Comparison of ENCODE assay signal across 8 mouse cellular contexts in genomic region chr1:139376638-139377286, GRCm38 (mm10). TPM values are rescaled to one million over a fixed set of nuclear protein-coding genes. Genes with fewer than 3 reads are reported as not detected.
DNase-seq lines count a peak whose midpoint lies in the region; ATAC-seq and TF ChIP-seq lines count a peak whose summit lies in the region.

Gene Crb1 (minus strand): TSS chr1:139377100.

- 12% methylated on average over 5 of the region's 5 CpGs for WGBS in heart, embryonic 12.5 days
- WGBS in forebrain, embryonic 15.5 days, result 6% methylated on average over 5 of the region's 5 CpGs
- WGBS in midbrain, embryonic 11.5 days, result 10% methylated on average over 5 of the region's 5 CpGs

- in situ Hi-C loops in Patski (cut with MboI; ENCODE audit: low pct_unique_long_range_greater_than_20kb), result no loop called here

- H3K4me2 ChIP-seq in heart, embryonic 12.5 days, result peak within 1 kb of the TSS; percentile 46
- peak within 1 kb of the TSS; percentile 35 for H3K4me2 ChIP-seq in forebrain, embryonic 15.5 days (replicated peaks)
- peak within 1 kb of the TSS; percentile 27 for H3K4me2 ChIP-seq in midbrain, embryonic 11.5 days

- H3K27ac ChIP-seq in heart, embryonic 12.5 days (ENCODE audit: poor library complexity, severe bottlenecking), result no peak within 1 kb of the TSS
- peak within 1 kb of the TSS; percentile 51 for H3K27ac ChIP-seq in forebrain, embryonic 15.5 days (replicated peaks)
- H3K27ac ChIP-seq in midbrain, embryonic 11.5 days (ENCODE audit: low read depth, low read length), result peak within 1 kb of the TSS; percentile 35; the same call in 1 of the 2 replicates

- POLR2A ChIA-PET in Patski (lab: Charles Lee), result no interaction called here

- H3K9me3 ChIP-seq in heart, embryonic 12.5 days (replicated peaks), result no peaks in the 10 kb centered on the region
- no peaks in the 10 kb centered on the region for H3K9me3 ChIP-seq in forebrain, embryonic 15.5 days
- H3K9me3 ChIP-seq in midbrain, embryonic 11.5 days (ENCODE audit: control insufficient read depth, low read length), result no peaks in the 10 kb centered on the region

- CTCF ChIA-PET in Patski (lab: Charles Lee), result no interaction called here

- no peak for TF ChIP-seq CTCF in Patski (IDR thresholded peaks at IDR 0.05)

- no peak for ATAC-seq in heart, embryonic 12.5 days (ENCODE audit: insufficient number of reproducible peaks, low FRiP score)
- peak; percentile 39 for ATAC-seq in Patski
- ATAC-seq in forebrain, embryonic 15.5 days (replicated peaks), result peak; percentile 83
- ATAC-seq in midbrain, embryonic 11.5 days (ENCODE audit: low FRiP score), result peak; percentile 75
- ATAC-seq in megakaryocyte progenitor cell, adult 5-6 weeks (replicated peaks; ENCODE audit: poor library complexity), result no peak

- intact Hi-C loops in heart, postnatal 36 days (cut with DNase I), result no loop called here

- peak within 1 kb of the TSS; percentile 41; the same call in 1 of the 2 replicates for H3K9ac ChIP-seq in heart, embryonic 12.5 days
- H3K9ac ChIP-seq in forebrain, embryonic 15.5 days (replicated peaks), result peak within 1 kb of the TSS; percentile 38
- peak within 1 kb of the TSS; percentile 36; the same call in 1 of the 2 replicates for H3K9ac ChIP-seq in midbrain, embryonic 11.5 days (ENCODE audit: low read length)

- H3K27me3 ChIP-seq in heart, embryonic 12.5 days (replicated peaks), result no peaks in the 10 kb centered on the region
- H3K27me3 ChIP-seq in Patski, result peaks cover 36% of the 10 kb centered on the region
- H3K27me3 ChIP-seq in forebrain, embryonic 15.5 days, result no peaks in the 10 kb centered on the region
- H3K27me3 ChIP-seq in midbrain, embryonic 11.5 days (ENCODE audit: control insufficient read depth, insufficient read depth, low read length), result no peaks in the 10 kb centered on the region

- peak within 1 kb of the TSS; percentile 15; the same call in 1 of the 2 replicates for H3K4me3 ChIP-seq in heart, embryonic 12.5 days
- peak within 1 kb of the TSS; percentile 30 for H3K4me3 ChIP-seq in forebrain, embryonic 15.5 days
- H3K4me3 ChIP-seq in midbrain, embryonic 11.5 days (ENCODE audit: low read depth, low read length), result peak within 1 kb of the TSS; percentile 30

- peaks cover 20% of the 10 kb centered on the region for H3K4me1 ChIP-seq in heart, embryonic 12.5 days (replicated peaks)
- peaks cover 15% of the 10 kb centered on the region for H3K4me1 ChIP-seq in forebrain, embryonic 15.5 days
- H3K4me1 ChIP-seq in midbrain, embryonic 11.5 days (ENCODE audit: control insufficient read depth, insufficient read depth, low read length), result peaks cover 10% of the 10 kb centered on the region

- H3K36me3 ChIP-seq in heart, embryonic 12.5 days, result no peaks in the 10 kb centered on the region
- H3K36me3 ChIP-seq in forebrain, embryonic 15.5 days, result no peaks in the 10 kb centered on the region
- no peaks in the 10 kb centered on the region for H3K36me3 ChIP-seq in midbrain, embryonic 11.5 days (ENCODE audit: control insufficient read depth, insufficient read depth, low read length)

- no peak for DNase-seq in heart, postnatal 36 days
- DNase-seq in Patski (ENCODE audit: low read depth, low spot score), result no peak
- peak; percentile 92 for DNase-seq in midbrain, embryonic 11.5 days (ENCODE audit: low spot score, missing footprints)
- no peak for DNase-seq in left cerebral cortex, adult 18-20 months (ENCODE audit: low spot score in 2 of 2)
- no peak for DNase-seq in cerebellum, adult 8-10 months

RNA-seq across cellular contexts. Expression of gene Crb1, which starts in this region (rescaled TPM):
- polyA plus RNA-seq in heart, embryonic 12.5 days (2016; fragmentation: Nextera tagmentation; extraction: Ambion mirVana), result 0.27 and 0.28 TPM in 2 replicates
- under 1 TPM; 0.30 to 0.36 TPM for total RNA-seq in heart, postnatal 36 days (2021)
- 0.06 TPM for polyA plus RNA-seq in Patski (2021)
- 1.1 and 1.6 TPM in 2 replicates for polyA plus RNA-seq in forebrain, embryonic 15.5 days (2015; fragmentation: Nextera tagmentation; extraction: Ambion mirVana)
- 2.0 and 2.5 TPM in 2 replicates for polyA plus RNA-seq in midbrain, embryonic 11.5 days (2014; fragmentation: Nextera tagmentation; extraction: Ambion mirVana)
- not detected in 2 replicates for total RNA-seq in megakaryocyte progenitor cell, adult 5-6 weeks (2015)
- not detected in 2 replicates for total RNA-seq in megakaryocyte progenitor cell, adult 5-6 weeks (2017)
- total RNA-seq in left cerebral cortex, adult 18-20 months (2021), result 1 to 10 TPM in 1 of 2 experiments, under 1 TPM in 1; 0.86 to 1.0 TPM

Comparison
In these comparisons a context has a peak if more than half of its experiments do, and no peak if none do; other contexts are left out.
1. Peak in ATAC-seq in Patski; RNA of the gene not detected or under 1 TPM.
2. ATAC-seq: peak in forebrain, embryonic 15.5 days (single experiment) and midbrain, embryonic 11.5 days (single experiment); none in heart, embryonic 12.5 days (single experiment) and megakaryocyte progenitor cell, adult 5-6 weeks (single experiment).
3. Peak in every context shown above with its lines, with median percentiles within 50 percentile points of each other: H3K4me2 ChIP-seq, H3K4me3 ChIP-seq and H3K9ac ChIP-seq.